Mouse (Mus musculus): Measurements from ENCODE around the gene Cops3. TPM values are rescaled to one million over a fixed set of nuclear protein-coding genes. Genes with fewer than 3 reads are reported as not detected.
"Not testable (repeated sequence)": the region's sequence is repeated elsewhere in the genome, so short reads cannot be mapped to it uniquely, and the experiment has no call there.

Cops3 gene
- polyA plus RNA-seq, 1 experiment from 2014 or later, result 173 TPM

- ATAC-seq (replicated peaks; ENCODE audit: extremely low read depth, insufficient read depth, low FRiP score), result peak; percentile 87
- under 1% methylated on average over 69 of the region's 69 CpGs for WGBS
- no peaks in the 10 kb centered on the region for H3K36me3 ChIP-seq (ENCODE audit: control insufficient read depth, insufficient read depth)
- peak overlapping the region; percentile 70 for H3K4me3 ChIP-seq (ENCODE audit: low read length)
- H3K4me1 ChIP-seq (ENCODE audit: control insufficient read depth, insufficient read depth, low read length), result peaks cover 12% of the 10 kb centered on the region
- no peaks in the 10 kb centered on the region for H3K27me3 ChIP-seq (ENCODE audit: control insufficient read depth, insufficient read depth, low read length)
- peak overlapping the region; percentile 79 for H3K4me2 ChIP-seq (ENCODE audit: low read depth, low read length)
- H3K27ac ChIP-seq (ENCODE audit: low read length), result peak overlapping the region; percentile 90
- no peaks in the 10 kb centered on the region for H3K9me3 ChIP-seq (replicated peaks; ENCODE audit: control insufficient read depth, low read length)
- H3K9ac ChIP-seq (ENCODE audit: low read length), result peak overlapping the region; percentile 85
Measured at GRCm38 (mm10) chr11:59847891-59848884, 8.6 kb upstream of the Cops3 start.

DNA sequence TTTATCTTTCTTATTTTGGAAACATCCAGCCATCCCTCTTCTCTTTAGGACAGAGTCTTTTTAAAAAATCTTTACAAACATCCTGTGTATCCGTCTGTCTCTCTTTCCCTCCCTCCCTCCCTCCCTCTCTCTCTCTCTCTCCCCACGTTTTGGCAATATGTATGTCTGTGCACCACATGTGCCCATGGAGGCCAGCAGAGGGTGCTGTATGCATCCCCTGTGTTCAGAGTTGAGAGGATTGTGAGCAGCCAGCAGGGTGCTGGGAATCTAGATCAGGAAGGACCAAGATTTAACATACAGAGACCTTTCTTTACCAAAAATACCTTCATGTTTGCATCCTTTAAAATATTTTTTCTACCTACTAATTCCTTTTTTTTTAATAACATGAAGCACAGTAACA lies 7.5 kb upstream of the Cops3 start:
- no peaks in the 10 kb centered on the region for H3K9me3 ChIP-seq (replicated peaks; ENCODE audit: control insufficient read depth, low read length)
- H3K36me3 ChIP-seq (ENCODE audit: control insufficient read depth, insufficient read depth), result no peaks in the 10 kb centered on the region
- H3K27me3 ChIP-seq (ENCODE audit: control insufficient read depth, insufficient read depth, low read length), result no peaks in the 10 kb centered on the region
- no peak overlapping the region for H3K4me2 ChIP-seq (ENCODE audit: low read depth, low read length)
- H3K4me3 ChIP-seq (ENCODE audit: low read length), result no peak overlapping the region
- no peak overlapping the region for H3K9ac ChIP-seq (ENCODE audit: low read length)
- whole genome bisulfite sequencing, result 8% methylated on average over 2 of the region's 2 CpGs
- no peak overlapping the region for H3K27ac ChIP-seq (ENCODE audit: low read length)
- no peak for ATAC-seq (replicated peaks; ENCODE audit: extremely low read depth, insufficient read depth, low FRiP score)
- peaks cover 12% of the 10 kb centered on the region for H3K4me1 ChIP-seq (ENCODE audit: control insufficient read depth, insufficient read depth, low read length)

DNA sequence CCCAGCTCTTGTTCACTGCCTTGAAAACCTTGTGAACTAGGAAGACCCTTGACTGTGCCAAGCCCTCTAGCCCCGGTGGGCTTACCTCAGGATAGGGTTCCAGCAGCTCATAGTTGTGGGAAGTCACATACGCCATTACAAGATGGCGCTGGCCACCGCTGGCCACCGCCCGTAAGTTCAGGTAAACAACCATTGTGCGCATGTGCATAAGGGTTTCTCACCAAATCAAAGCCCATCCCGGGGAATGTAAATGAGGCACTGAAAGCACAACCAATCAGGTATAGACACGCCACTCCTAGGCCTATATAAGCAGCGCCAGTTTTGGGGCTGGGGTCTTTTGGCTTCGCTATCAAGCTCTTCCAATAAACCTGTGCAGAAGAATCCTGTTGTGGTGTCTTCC lies 6.7 kb upstream of the Cops3 start:
- Histone ChIP-seq H3K4me2 (ENCODE audit: low read depth, low read length) (no peak overlapping the region), H3K4me3 (ENCODE audit: low read length) (no peak overlapping the region), H3K27ac (ENCODE audit: low read length) (no peak overlapping the region), H3K9me3 (replicated peaks; ENCODE audit: control insufficient read depth, low read length) (no peaks in the 10 kb centered on the region), H3K4me1 (ENCODE audit: control insufficient read depth, insufficient read depth, low read length) (peaks cover 12% of the 10 kb centered on the region), H3K36me3 (ENCODE audit: control insufficient read depth, insufficient read depth) (no peaks in the 10 kb centered on the region), H3K9ac (ENCODE audit: low read length) (no peak overlapping the region), H3K27me3 (ENCODE audit: control insufficient read depth, insufficient read depth, low read length) (no peaks in the 10 kb centered on the region)
- WGBS, result 94% methylated on average over 11 of the region's 11 CpGs
- no peak for ATAC-seq (replicated peaks; ENCODE audit: extremely low read depth, insufficient read depth, low FRiP score)

DNA sequence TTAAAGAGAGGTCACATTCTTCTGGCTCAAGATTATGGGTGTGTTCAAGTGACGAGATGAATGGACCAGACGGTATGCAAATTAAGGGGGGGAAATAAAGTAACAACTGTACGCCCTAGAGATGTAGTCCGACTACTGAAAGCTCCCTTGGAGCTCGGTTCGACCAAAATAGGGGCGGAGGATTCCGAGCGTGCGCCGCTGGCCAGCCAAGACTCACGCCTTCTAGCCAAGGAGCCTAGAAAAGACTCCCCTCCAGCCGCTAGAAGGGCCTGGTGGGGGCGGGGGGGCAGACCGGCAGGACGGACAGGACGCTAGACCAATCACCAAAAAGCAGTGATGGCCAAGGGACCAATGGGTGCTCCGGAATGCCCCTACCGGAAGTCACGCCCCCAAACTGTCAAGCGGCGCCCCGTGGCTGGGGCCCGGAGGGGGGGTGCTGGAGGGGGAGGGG lies 605 bp downstream of the Cops3 start, which contains the start of gene Nt5m:
Gene Nt5m (plus strand): TSS at position 440 of the 451 bp plus-strand sequence.
- H3K4me3 ChIP-seq (ENCODE audit: low read length), result peak within 1 kb of the TSS; percentile 78
- peak within 1 kb of the TSS; percentile 92 for H3K9ac ChIP-seq (ENCODE audit: low read length)
- peak within 1 kb of the TSS; percentile 96 for H3K27ac ChIP-seq (ENCODE audit: low read length)
- peaks cover 17% of the 10 kb centered on the region for H3K4me1 ChIP-seq (ENCODE audit: control insufficient read depth, insufficient read depth, low read length)
- WGBS, result under 1% methylated on average over 24 of the region's 24 CpGs
- peaks cover 9% of the 10 kb centered on the region; the same call in 1 of the 2 replicates for H3K36me3 ChIP-seq (ENCODE audit: control insufficient read depth, insufficient read depth)
- peak within 1 kb of the TSS; percentile 70 for H3K4me2 ChIP-seq (ENCODE audit: low read depth, low read length)
- H3K9me3 ChIP-seq (replicated peaks; ENCODE audit: control insufficient read depth, low read length), result no peaks in the 10 kb centered on the region
- no peaks in the 10 kb centered on the region for H3K27me3 ChIP-seq (ENCODE audit: control insufficient read depth, insufficient read depth, low read length)
- peak; percentile 97 for ATAC-seq (replicated peaks; ENCODE audit: extremely low read depth, insufficient read depth, low FRiP score)

DNA sequence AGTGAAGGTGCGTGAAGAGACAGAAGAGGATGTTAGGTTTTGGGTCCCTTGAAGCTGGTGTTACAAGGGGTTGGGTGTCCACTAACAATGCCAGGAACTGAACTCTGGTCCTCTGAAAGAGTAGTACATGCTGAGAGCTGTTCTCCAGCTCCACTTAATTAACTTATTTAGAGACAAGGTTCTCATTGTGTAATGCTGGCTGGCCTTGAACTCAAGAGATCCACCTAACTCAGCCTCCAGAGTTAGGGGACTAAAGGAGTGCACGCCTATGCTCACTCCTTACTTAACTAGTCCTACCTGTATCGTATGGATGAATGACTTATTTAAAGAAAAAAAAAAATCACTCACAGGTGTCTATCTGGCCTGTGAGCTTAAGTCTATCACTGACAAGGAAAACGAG lies 1.2 kb downstream of the Cops3 start:
- WGBS, result 55% methylated on average over 4 of the region's 4 CpGs
- no peaks in the 10 kb centered on the region for H3K27me3 ChIP-seq (ENCODE audit: control insufficient read depth, insufficient read depth, low read length)
- no peak overlapping the region for H3K27ac ChIP-seq (ENCODE audit: low read length)

GRCm38 (mm10) chr11:59837789-59838188 lies 1.8 kb downstream of the Cops3 start:
- not testable (repeated sequence) for ATAC-seq (replicated peaks; ENCODE audit: extremely low read depth, insufficient read depth, low FRiP score); H3K9me3 ChIP-seq (replicated peaks; ENCODE audit: control insufficient read depth, low read length); H3K9ac ChIP-seq (ENCODE audit: low read length); H3K4me3 ChIP-seq (ENCODE audit: low read length); H3K27me3 ChIP-seq (ENCODE audit: control insufficient read depth, insufficient read depth, low read length); H3K27ac ChIP-seq (ENCODE audit: low read length)
- H3K4me1 ChIP-seq (ENCODE audit: control insufficient read depth, insufficient read depth, low read length), result peaks cover 17% of the 10 kb centered on the region
- WGBS, result no CpG with 5 or more reads among the region's 1 CpGs
- H3K36me3 ChIP-seq (ENCODE audit: control insufficient read depth, insufficient read depth), result peaks cover 12% of the 10 kb centered on the region
- H3K4me2 ChIP-seq (ENCODE audit: low read depth, low read length), result peak overlapping the region; percentile 68; the same call in 1 of the 2 replicates

More for the DNA sequence above, 1.2 kb downstream of the Cops3 start:
- peaks cover 11% of the 10 kb centered on the region; the same call in 1 of the 2 replicates for H3K36me3 ChIP-seq (ENCODE audit: control insufficient read depth, insufficient read depth)
- H3K4me1 ChIP-seq (ENCODE audit: control insufficient read depth, insufficient read depth, low read length), result peaks cover 17% of the 10 kb centered on the region
- peak overlapping the region; percentile 92 for H3K9ac ChIP-seq (ENCODE audit: low read length)
- H3K9me3 ChIP-seq (replicated peaks; ENCODE audit: control insufficient read depth, low read length), result no peaks in the 10 kb centered on the region
- H3K4me3 ChIP-seq (ENCODE audit: low read length), result peak overlapping the region; percentile 78
- no peak for ATAC-seq (replicated peaks; ENCODE audit: extremely low read depth, insufficient read depth, low FRiP score)
- peak overlapping the region; percentile 68 for H3K4me2 ChIP-seq (ENCODE audit: low read depth, low read length)

- Histone ChIP-seq H3K4me1 (ENCODE audit: control insufficient read depth, insufficient read depth, low read length) (no peaks in the 10 kb centered on the region), H3K4me3 (ENCODE audit: low read length) (no peak overlapping the region), H3K9ac (ENCODE audit: low read length) (no peak overlapping the region), H3K9me3 (replicated peaks; ENCODE audit: control insufficient read depth, low read length) (no peaks in the 10 kb centered on the region), H3K27me3 (ENCODE audit: control insufficient read depth, insufficient read depth, low read length) (no peaks in the 10 kb centered on the region), H3K27ac (ENCODE audit: low read length) (no peak overlapping the region), H3K36me3 (ENCODE audit: control insufficient read depth, insufficient read depth) (peaks cover 81% of the 10 kb centered on the region), H3K4me2 (ENCODE audit: low read depth, low read length) (no peak overlapping the region)
- 87% methylated on average over 3 of the region's 3 CpGs for WGBS
- ATAC-seq (replicated peaks; ENCODE audit: extremely low read depth, insufficient read depth, low FRiP score), result no peak
Measured at GRCm38 (mm10) chr11:59821625-59822024, 18.0 kb downstream of the Cops3 start.

DNA sequence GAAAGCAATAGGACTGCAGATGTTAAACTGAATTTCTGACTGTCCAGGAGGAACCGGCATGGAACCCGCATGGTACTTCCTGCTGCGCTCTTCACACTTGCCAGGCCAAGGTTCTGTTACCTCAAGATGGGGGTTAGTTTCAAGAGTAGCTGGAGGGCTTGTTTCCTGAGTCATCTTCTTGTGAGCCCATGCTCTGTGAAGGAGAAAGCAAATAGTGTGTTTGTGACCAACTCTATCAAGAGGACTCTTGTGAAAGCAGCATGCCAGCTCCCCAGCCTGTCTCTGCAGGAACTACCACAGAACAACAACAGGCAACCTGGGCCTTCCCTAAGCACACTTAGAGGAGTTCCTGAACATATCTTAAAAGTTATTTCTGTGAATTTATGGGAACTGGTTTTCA lies 21.7 kb downstream of the Cops3 start:
- Histone ChIP-seq H3K36me3 (ENCODE audit: control insufficient read depth, insufficient read depth) (peaks cover 52% of the 10 kb centered on the region), H3K4me3 (ENCODE audit: low read length) (no peak overlapping the region), H3K9me3 (replicated peaks; ENCODE audit: control insufficient read depth, low read length) (no peaks in the 10 kb centered on the region), H3K27ac (ENCODE audit: low read length) (no peak overlapping the region), H3K4me2 (ENCODE audit: low read depth, low read length) (no peak overlapping the region), H3K4me1 (ENCODE audit: control insufficient read depth, insufficient read depth, low read length) (no peaks in the 10 kb centered on the region), H3K27me3 (ENCODE audit: control insufficient read depth, insufficient read depth, low read length) (no peaks in the 10 kb centered on the region), H3K9ac (ENCODE audit: low read length) (no peak overlapping the region)
- no peak for ATAC-seq (replicated peaks; ENCODE audit: extremely low read depth, insufficient read depth, low FRiP score)
- 96% methylated on average over 3 of the region's 3 CpGs for WGBS

GRCm38 (mm10) chr11:59815482-59816065 lies 24.1 kb downstream of the Cops3 start:
- Histone ChIP-seq H3K27me3 (ENCODE audit: control insufficient read depth, insufficient read depth, low read length) (no peaks in the 10 kb centered on the region), H3K4me1 (ENCODE audit: control insufficient read depth, insufficient read depth, low read length) (peaks cover 7% of the 10 kb centered on the region), H3K9ac (ENCODE audit: low read length) (no peak overlapping the region), H3K4me3 (ENCODE audit: low read length) (no peak overlapping the region), H3K27ac (ENCODE audit: low read length) (no peak overlapping the region), H3K36me3 (ENCODE audit: control insufficient read depth, insufficient read depth) (peaks cover 37% of the 10 kb centered on the region), H3K9me3 (replicated peaks; ENCODE audit: control insufficient read depth, low read length) (no peaks in the 10 kb centered on the region), H3K4me2 (ENCODE audit: low read depth, low read length) (no peak overlapping the region)
- 87% methylated on average over 6 of the region's 6 CpGs for WGBS
- ATAC-seq (replicated peaks; ENCODE audit: extremely low read depth, insufficient read depth, low FRiP score), result no peak
